Mouse (Mus musculus) 3T3-L1 (cell line): Measurements from ENCODE around the gene Bax.
"Not testable (repeated sequence)": the region's sequence is repeated elsewhere in the genome, so short reads cannot be mapped to it uniquely, and the experiment has no call there.

ENCODE experiments used
- DNase-seq: peaks from one replicate; pipeline ENCODE4 v3.0.0-alpha.2; 2015; ENCODE audit warnings: low read depth, low spot score

Bax gene

GRCm38 (mm10) chr7:45481374-45481927 is 14.8 kb upstream of the Bax start, which contains the start of gene Tulp2:
TSS of gene Tulp2 (plus strand) at chr7:45481877.
- peak; percentile 71 for DNase-seq

- not testable (repeated sequence) for DNase-seq
Observed at GRCm38 (mm10) chr7:45480310-45480709, 13.6 kb upstream of the Bax start.

GRCm38 (mm10) chr7:45478774-45479173 is 12.1 kb upstream of the Bax start:
- DNase-seq: no peak

- peak; percentile 76 for DNase-seq
Observed at GRCm38 (mm10) chr7:45477003-45477402, 10.3 kb upstream of the Bax start.

GRCm38 (mm10) chr7:45476453-45476852 is 9.8 kb upstream of the Bax start:
- DNase-seq: no peak

- DNase-seq: peak; percentile 39
Observed at GRCm38 (mm10) chr7:45475291-45475969, 8.7 kb upstream of the Bax start.

- peak; percentile 86 for DNase-seq
Observed at GRCm38 (mm10) chr7:45470869-45471268, 4.2 kb upstream of the Bax start.

GRCm38 (mm10) chr7:45467090-45467670 is 482 bp upstream of the Bax start:
- DNase-seq: no peak

GRCm38 (mm10) chr7:45465549-45465948 is 1.1 kb downstream of the Bax start:
- no peak for DNase-seq

GRCm38 (mm10) chr7:45465112-45465511 is 1.6 kb downstream of the Bax start:
- DNase-seq: no peak

GRCm38 (mm10) chr7:45463987-45464778 is 2.5 kb downstream of the Bax start:
- no peak for DNase-seq

GRCm38 (mm10) chr7:45462868-45463267 is 3.8 kb downstream of the Bax start:
- not testable (repeated sequence) for DNase-seq

GRCm38 (mm10) chr7:45462325-45462724 is 4.4 kb downstream of the Bax start:
- no peak for DNase-seq

- no peak for DNase-seq
Observed at GRCm38 (mm10) chr7:45461781-45462180, 4.9 kb downstream of the Bax start.

GRCm38 (mm10) chr7:45461326-45461725 is 5.4 kb downstream of the Bax start:
- no peak for DNase-seq

GRCm38 (mm10) chr7:45460860-45461314 is 5.8 kb downstream of the Bax start:
- peak; percentile 92 for DNase-seq

GRCm38 (mm10) chr7:45460377-45460776 is 6.3 kb downstream of the Bax start:
- no peak for DNase-seq

- DNase-seq: peak; percentile 96
Observed at GRCm38 (mm10) chr7:45459564-45460140, 7.0 kb downstream of the Bax start, which contains the start of gene Ftl1. TSS of gene Ftl1 (minus strand) at chr7:45459884.

GRCm38 (mm10) chr7:45458748-45459563 is 7.7 kb downstream of the Bax start:
- DNase-seq: peak; percentile 70

- peak; percentile 77 for DNase-seq
Observed at GRCm38 (mm10) chr7:45457204-45458060, 9.3 kb downstream of the Bax start.
